In the genomic region with DNA sequence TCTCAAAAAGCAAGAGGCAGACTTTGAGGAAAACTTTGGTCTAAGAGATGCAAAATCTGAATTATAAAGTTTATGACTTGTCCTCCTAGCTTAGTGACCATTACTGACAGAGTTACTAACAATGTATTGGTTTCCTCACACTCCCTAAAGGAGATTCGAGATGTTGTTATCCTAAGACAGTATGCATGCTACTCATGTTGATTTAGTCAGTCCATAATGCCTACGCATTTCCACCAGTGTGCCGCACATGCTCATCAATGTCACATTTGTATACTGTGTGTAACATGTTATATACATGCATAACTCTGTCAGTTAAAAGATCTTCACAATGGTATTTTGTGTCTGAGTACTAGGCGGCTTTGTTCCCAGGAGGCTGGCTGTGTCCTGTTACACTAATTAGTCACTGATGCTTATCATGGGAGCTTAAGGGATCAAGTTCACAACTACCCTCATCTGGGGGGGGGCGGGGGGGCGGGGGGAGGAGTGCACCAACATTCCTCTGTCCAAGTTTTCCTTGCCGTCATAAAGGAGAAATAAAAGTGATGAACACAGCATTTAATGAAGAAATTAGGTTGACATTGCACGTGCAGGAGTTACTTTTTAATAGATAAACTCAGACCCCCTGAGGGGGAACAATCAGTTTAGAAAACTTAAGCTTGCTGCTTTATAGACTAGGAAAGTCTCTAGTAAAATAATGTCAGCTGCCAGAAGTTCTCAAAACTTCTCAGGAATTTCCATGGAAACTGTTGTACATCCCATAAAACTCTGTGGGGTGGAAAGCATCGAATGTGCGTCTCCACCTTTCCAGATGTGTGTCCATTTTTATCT, we compare ENCODE assay signal across 16 mouse cellular contexts.
"Had no signal": no experiment of that assay in that cellular context is flagged by ENCODE, and none has a peak within 500 bp of the region (broad histone marks: within the 10 kb centered on the region; RNA-seq: fewer than 3 reads in every experiment).

No protein-coding gene starts in this region.

- H3K36me3 ChIP-seq: limb, embryonic 12.5 days; liver, embryonic 15.5 days; midbrain, embryonic 15.5 days; neural tube, embryonic 12.5 days had no signal

- ATAC-seq: inflammation-experienced regulatory T-cells, adult 6 months; intestine, postnatal 0 days; lung, postnatal 0 days; midbrain, embryonic 15.5 days had no signal

- H3K4me2 ChIP-seq: limb, embryonic 12.5 days; liver, embryonic 11.5 days; liver, embryonic 15.5 days; midbrain, embryonic 11.5 days; midbrain, embryonic 15.5 days; neural tube, embryonic 12.5 days had no signal

- H3K9me3 ChIP-seq: limb, embryonic 12.5 days; liver, embryonic 15.5 days; midbrain, embryonic 15.5 days; neural tube, embryonic 12.5 days had no signal

- H3K27me3 ChIP-seq: limb, embryonic 12.5 days; liver, embryonic 15.5 days; midbrain, embryonic 15.5 days; neural tube, embryonic 12.5 days had no signal

- H3K27ac ChIP-seq: limb, embryonic 12.5 days; liver, embryonic 15.5 days; midbrain, embryonic 15.5 days; neural tube, embryonic 12.5 days had no signal

- H3K4me1 ChIP-seq: liver, embryonic 15.5 days; midbrain, embryonic 15.5 days had no signal

- H3K4me3 ChIP-seq: limb, embryonic 12.5 days; liver, embryonic 15.5 days; midbrain, embryonic 15.5 days; neural tube, embryonic 12.5 days had no signal

- DNase-seq: kidney, postnatal 25 days; layer of hippocampus, adult 9-11 months; layer of hippocampus, postnatal 36 days; lung, adult 2 months; lung, postnatal 4 days; right cerebral cortex, postnatal 14 days; thymus, postnatal 36 days had no signal

- H3K9ac ChIP-seq: limb, embryonic 12.5 days; liver, embryonic 15.5 days; midbrain, embryonic 15.5 days; neural tube, embryonic 12.5 days had no signal
